Mouse (Mus musculus) forebrain, embryonic 15.5 days (tissue): ENCODE results near the gene Sde2. TPM values are rescaled to one million over a fixed set of nuclear protein-coding genes. Genes with fewer than 3 reads are reported as not detected.

Experiments
- ATAC-seq: fragments of 200-750 bp; cut with Nextera tagmentation; replicated peaks from 2 replicates; pipeline ENCODE4 v1.8.0; 2017; ENCODE audit warnings: mild to moderate bottlenecking, moderate TSS enrichment, moderate library complexity
- H3K27ac ChIP-seq: fragments of 300-500 bp; sonication (generic); replicated peaks from 2 replicates; pipeline ENCODE4 v1.5.1; 2015; ENCODE audit warnings: mild to moderate bottlenecking, inconsistent platforms
- H3K27me3 ChIP-seq: fragments of 300-500 bp; sonication (generic); 2 replicates; pipeline ENCODE4 v1.6.1; 2015; ENCODE audit warnings: inconsistent platforms
- H3K36me3 ChIP-seq: fragments of 300-500 bp; sonication (generic); 2 replicates; pipeline ENCODE4 v1.6.1; 2015; ENCODE audit warnings: mild to moderate bottlenecking, inconsistent platforms
- H3K4me1 ChIP-seq: fragments of 300-500 bp; sonication (generic); 2 replicates; pipeline ENCODE4 v1.6.1; 2015; ENCODE audit warnings: inconsistent platforms
- H3K4me2 ChIP-seq: fragments of 300-500 bp; sonication (generic); replicated peaks from 2 replicates; pipeline ENCODE4 v1.6.1; 2015; ENCODE audit warnings: mild to moderate bottlenecking, inconsistent platforms
- H3K4me3 ChIP-seq: fragments of 300-500 bp; sonication (generic); 2 replicates; pipeline ENCODE4 v1.5.1; 2015; ENCODE audit warnings: mild to moderate bottlenecking, inconsistent platforms
- H3K9ac ChIP-seq: fragments of 300-500 bp; sonication (generic); replicated peaks from 2 replicates; pipeline ENCODE4 v1.6.1; 2015; ENCODE audit warnings: mild to moderate bottlenecking, inconsistent platforms
- H3K9me3 ChIP-seq: fragments of 300-500 bp; sonication (generic); 2 replicates; pipeline ENCODE4 v1.6.1; 2016; ENCODE audit warnings: inconsistent platforms
- WGBS: fragments of 180-500 bp; shearing (Covaris S2); methylation state at CpG from one replicate; pipeline ENCODE4 v1.1.7; 2015; ENCODE audit warnings: mixed read lengths; 5-methylcytosine and 5-hydroxymethylcytosine counted together
- polyA plus RNA-seq: library from polyadenylated mRNA; unstranded; fragments of >200 nt; fragmentation: Nextera tagmentation; extraction: Ambion mirVana; gene quantifications from 2 replicates; pipeline ENCODE4 v1.2.1, GENCODE M21; 2015

Sde2 gene
- 35.7 and 35.9 TPM in 2 replicates for polyA plus RNA-seq

GRCm38 (mm10) chr1:180850316-180851270 lies at the start of gene Sde2:
Sde2 (plus strand) TSS chr1:180851127.
- Histone ChIP-seq H3K27ac (peak within 1 kb of the TSS; percentile 99), H3K4me3 (peak within 1 kb of the TSS; percentile 92), H3K36me3 (0 out of 2 replicates have a peak, but pooled peaks cover 7% of the 10 kb centered on the region), H3K9ac (peak within 1 kb of the TSS; percentile 81), H3K4me1 (peaks cover 48% of the 10 kb centered on the region), H3K27me3 (no peaks in the 10 kb centered on the region), H3K4me2 (peak within 1 kb of the TSS; percentile 79), H3K9me3 (no peaks in the 10 kb centered on the region)
- under 1% methylated on average over 77 of the region's 77 CpGs for WGBS
- peak; percentile 97 for ATAC-seq

GRCm38 (mm10) chr1:180801466-180801994 lies 49.4 kb upstream of the Sde2 start:
- Histone ChIP-seq H3K27me3 (no peaks in the 10 kb centered on the region), H3K9me3 (no peaks in the 10 kb centered on the region), H3K4me2 (no peak overlapping the region), H3K4me1 (peaks cover 7% of the 10 kb centered on the region; the same call in 1 of the 2 replicates), H3K36me3 (peaks cover 53% of the 10 kb centered on the region), H3K9ac (no peak overlapping the region), H3K4me3 (no peak overlapping the region), H3K27ac (no peak overlapping the region)
- ATAC-seq: 0 out of 2 replicates have a peak, but pooled peaks have one; percentile 33
- 91% methylated on average over 3 of the region's 3 CpGs for WGBS

GRCm38 (mm10) chr1:180803881-180804280 lies 47.0 kb upstream of the Sde2 start:
- H3K9me3 ChIP-seq: no peaks in the 10 kb centered on the region
- H3K4me2 ChIP-seq: no peak overlapping the region
- ATAC-seq: no peak
- no peaks in the 10 kb centered on the region for H3K27me3 ChIP-seq
- H3K27ac ChIP-seq: no peak overlapping the region
- H3K9ac ChIP-seq: no peak overlapping the region
- no peak overlapping the region for H3K4me3 ChIP-seq
- peaks cover 27% of the 10 kb centered on the region for H3K4me1 ChIP-seq
- 95% methylated on average over 6 of the region's 6 CpGs for WGBS
- H3K36me3 ChIP-seq: peaks cover 73% of the 10 kb centered on the region

GRCm38 (mm10) chr1:180808831-180809230 lies 42.1 kb upstream of the Sde2 start:
- no peaks in the 10 kb centered on the region for H3K9me3 ChIP-seq
- H3K36me3 ChIP-seq: peaks cover 64% of the 10 kb centered on the region
- H3K4me2 ChIP-seq: no peak overlapping the region
- whole genome bisulfite sequencing: 71% methylated on average over 5 of the region's 5 CpGs
- peaks cover 50% of the 10 kb centered on the region for H3K4me1 ChIP-seq
- H3K9ac ChIP-seq: no peak overlapping the region
- ATAC-seq: no peak
- H3K27ac ChIP-seq: peak overlapping the region; percentile 23; the same call in 1 of the 2 replicates
- H3K4me3 ChIP-seq: no peak overlapping the region
- H3K27me3 ChIP-seq: no peaks in the 10 kb centered on the region

GRCm38 (mm10) chr1:180810976-180811375 lies 40.0 kb upstream of the Sde2 start:
- Histone ChIP-seq H3K36me3 (peaks cover 42% of the 10 kb centered on the region), H3K4me1 (peaks cover 67% of the 10 kb centered on the region), H3K9ac (peak overlapping the region; percentile 4; the same call in 1 of the 2 replicates)

GRCm38 (mm10) chr1:180811596-180812462 lies 39.1 kb upstream of the Sde2 start:
- WGBS: 4% methylated on average over 27 of the region's 27 CpGs

More at GRCm38 (mm10) chr1:180810976-180811375, 40.0 kb upstream of the Sde2 start:
- ATAC-seq: no peak
- Histone ChIP-seq H3K27me3 (no peaks in the 10 kb centered on the region), H3K4me3 (peak overlapping the region; percentile 66), H3K9me3 (no peaks in the 10 kb centered on the region), H3K27ac (no peak overlapping the region), H3K4me2 (peak overlapping the region; percentile 55)
- 64% methylated on average over 7 of the region's 7 CpGs for WGBS

GRCm38 (mm10) chr1:180812463-180813408 lies 38.2 kb upstream of the Sde2 start:
- Histone ChIP-seq H3K4me3 (peak overlapping the region; percentile 66), H3K36me3 (peaks cover 25% of the 10 kb centered on the region), H3K27ac (peak overlapping the region; percentile 100), H3K9me3 (no peaks in the 10 kb centered on the region), H3K27me3 (no peaks in the 10 kb centered on the region), H3K4me1 (peaks cover 51% of the 10 kb centered on the region), H3K4me2 (peak overlapping the region; percentile 55), H3K9ac (peak overlapping the region; percentile 94)
- under 1% methylated on average over 71 of the region's 71 CpGs for WGBS
- ATAC-seq: peak; percentile 42

More at GRCm38 (mm10) chr1:180811596-180812462, 39.1 kb upstream of the Sde2 start:
- H3K4me2 ChIP-seq: peak overlapping the region; percentile 55
- peak overlapping the region; percentile 94 for H3K9ac ChIP-seq
- peaks cover 34% of the 10 kb centered on the region for H3K36me3 ChIP-seq
- peak overlapping the region; percentile 100 for H3K27ac ChIP-seq
- no peaks in the 10 kb centered on the region for H3K9me3 ChIP-seq
- no peak for ATAC-seq
- H3K4me1 ChIP-seq: peaks cover 60% of the 10 kb centered on the region
- H3K4me3 ChIP-seq: peak overlapping the region; percentile 66
- H3K27me3 ChIP-seq: no peaks in the 10 kb centered on the region

GRCm38 (mm10) chr1:180813409-180813884 lies 37.5 kb upstream of the Sde2 start:
- H3K9me3 ChIP-seq: no peaks in the 10 kb centered on the region
- peak overlapping the region; percentile 97 for H3K9ac ChIP-seq
- peak overlapping the region; percentile 66 for H3K4me3 ChIP-seq
- no peaks in the 10 kb centered on the region for H3K27me3 ChIP-seq
- ATAC-seq: peak; percentile 97
- H3K27ac ChIP-seq: peak overlapping the region; percentile 100
- peaks cover 45% of the 10 kb centered on the region for H3K4me1 ChIP-seq
- H3K4me2 ChIP-seq: peak overlapping the region; percentile 75
- peaks cover 19% of the 10 kb centered on the region for H3K36me3 ChIP-seq
- under 1% methylated on average over 37 of the region's 65 CpGs for WGBS

- H3K9me3 ChIP-seq: no peaks in the 10 kb centered on the region
- H3K27ac ChIP-seq: peak within 1 kb of the TSS; percentile 100
- H3K36me3 ChIP-seq: peaks cover 14% of the 10 kb centered on the region
- peak within 1 kb of the TSS; percentile 97 for H3K9ac ChIP-seq
- WGBS: 1% methylated on average over 63 of the region's 69 CpGs
- peak within 1 kb of the TSS; percentile 66 for H3K4me3 ChIP-seq
- H3K4me1 ChIP-seq: peaks cover 40% of the 10 kb centered on the region
- peak within 1 kb of the TSS; percentile 75 for H3K4me2 ChIP-seq
- no peaks in the 10 kb centered on the region for H3K27me3 ChIP-seq
- ATAC-seq: peak; percentile 75
Measured at GRCm38 (mm10) chr1:180813885-180814740, 36.8 kb upstream of the Sde2 start, which contains the start of gene H3f3a. H3f3a (minus strand) TSS chr1:180813943.
